Mouse (Mus musculus) left cerebral cortex, postnatal 36 days (tissue): ENCODE measurements at regions not wholly inside any gene's neighbourhood (a gene's known extent, or its start where the extent isn't known, plus 50 kb on each side); places are given as distances from the start of the nearest gene placed in this dataset.

Experiments used
- DNase-seq, 2 experiments: peaks; one replicate each; pipeline ENCODE4 v3.0.0; 2021 to 2022; ENCODE audit warnings: low spot score in 2 of 2, mixed read lengths in 1 of 2
- intact Hi-C: fragments of 180-260 bp; cut with DNase I; formaldehyde crosslinking; loops from one replicate; pipeline ENCODE4 v1.15.1; 2025

DNA sequence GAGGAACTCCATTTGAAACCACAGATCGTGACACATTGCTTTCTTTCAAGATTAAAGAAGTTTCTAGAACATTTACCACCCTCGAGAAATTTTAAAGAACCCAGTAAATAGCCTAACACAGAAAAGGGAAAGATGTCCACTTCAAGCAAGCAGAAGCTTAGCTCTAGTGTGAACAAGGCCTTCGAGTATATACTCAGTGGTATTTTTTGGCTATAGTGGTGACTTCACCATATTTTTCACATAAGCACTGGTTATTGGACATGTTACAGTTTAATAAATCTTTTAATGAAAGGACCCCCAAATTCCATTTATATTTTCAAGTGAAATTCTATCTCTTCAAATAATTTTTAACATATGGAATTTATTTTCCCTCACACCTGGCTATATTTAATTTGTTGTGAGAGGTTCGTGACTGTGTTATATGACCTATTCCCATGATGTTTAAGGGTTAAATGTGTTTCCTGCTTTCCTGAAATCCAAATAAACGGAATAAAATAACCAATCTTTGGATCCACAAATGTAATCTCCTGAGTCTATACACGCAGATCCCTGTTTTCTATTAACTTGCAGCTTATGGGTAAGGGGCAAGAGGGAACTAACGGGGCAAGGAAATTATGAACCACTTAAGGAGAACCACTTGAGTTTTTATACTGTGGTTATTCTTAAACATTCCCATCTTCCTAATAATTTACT lies 60.6 kb upstream of the Tas2r134 start:
- intact Hi-C loops, result no loop called here
- no peak for DNase-seq

DNA sequence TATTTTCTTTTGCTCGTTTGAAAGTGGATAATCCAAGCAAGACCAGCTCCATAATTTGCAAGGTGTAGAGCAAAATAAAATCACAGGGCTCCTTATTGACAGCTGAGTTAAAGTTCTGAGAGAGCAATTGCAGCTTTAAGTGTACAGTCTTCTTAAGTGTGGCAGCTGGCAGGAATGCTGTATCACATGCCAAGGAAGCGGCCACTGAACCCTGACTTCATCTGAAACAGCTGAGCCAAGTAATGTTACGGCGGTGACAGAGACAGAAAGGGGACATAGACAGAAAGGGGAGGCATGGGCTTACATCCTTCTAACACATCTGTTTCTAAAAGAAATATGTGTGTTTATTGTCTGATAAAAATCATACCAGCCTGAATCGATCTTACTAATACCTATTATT lies 63.4 kb upstream of the Tas2r134 start:
- intact Hi-C loops, result no loop called here
- no peak for DNase-seq

GRCm38 (mm10) chr2:51563240-51563639 lies 64.1 kb upstream of the Tas2r134 start:
- intact Hi-C loops, result no loop called here
- no peak for DNase-seq

- DNase-seq, result no peak
- intact Hi-C loops, result no loop called here
Measured at GRCm38 (mm10) chr2:51550863-51551262, 76.4 kb upstream of the Tas2r134 start.

GRCm38 (mm10) chr2:51549125-51549524 lies 78.2 kb upstream of the Tas2r134 start:
- DNase-seq, result no peak
- intact Hi-C loops, result no loop called here

DNA sequence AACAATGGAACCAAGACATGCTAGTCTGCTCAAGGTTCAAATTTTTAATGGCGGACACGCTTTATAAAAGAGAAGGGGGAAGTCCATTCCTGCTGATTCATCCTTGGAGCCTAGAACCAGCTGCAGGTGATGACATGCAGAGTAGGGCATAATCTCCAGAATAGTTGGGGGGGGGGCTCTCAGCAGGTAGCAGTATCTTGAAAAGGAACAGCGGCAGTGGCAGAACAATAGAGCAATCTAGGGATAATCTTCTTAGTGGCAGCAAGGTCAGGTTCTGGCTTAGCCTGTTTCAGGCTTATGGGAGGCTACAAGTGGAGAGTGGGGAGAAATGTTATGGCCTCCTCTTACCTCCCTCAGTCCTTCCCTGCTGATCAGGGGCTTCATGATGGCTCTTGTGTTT lies 81.1 kb upstream of the Tas2r134 start:
- intact Hi-C loops, result no loop called here
- no peak for DNase-seq

DNA sequence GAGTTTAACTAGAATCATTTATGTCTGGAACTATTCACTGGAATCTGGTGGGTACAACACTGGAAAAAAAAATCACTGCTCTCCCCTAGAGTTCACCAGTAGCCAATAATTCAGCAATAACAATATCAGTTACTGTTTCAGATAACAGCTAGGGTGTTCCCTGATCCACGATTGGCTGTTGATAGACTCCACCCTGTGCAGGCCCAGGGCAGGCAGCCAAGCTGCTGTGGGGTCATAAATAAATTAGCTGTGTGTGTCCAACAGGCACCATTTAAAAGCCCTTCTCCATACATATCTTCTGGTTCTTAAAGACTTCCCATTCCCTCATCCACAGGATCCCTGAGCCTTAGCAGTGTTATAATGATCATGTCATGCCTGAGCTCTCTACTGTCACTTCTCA lies 83.4 kb upstream of the Tas2r134 start:
- intact Hi-C loops, result no loop called here
- DNase-seq, result no peak

DNA sequence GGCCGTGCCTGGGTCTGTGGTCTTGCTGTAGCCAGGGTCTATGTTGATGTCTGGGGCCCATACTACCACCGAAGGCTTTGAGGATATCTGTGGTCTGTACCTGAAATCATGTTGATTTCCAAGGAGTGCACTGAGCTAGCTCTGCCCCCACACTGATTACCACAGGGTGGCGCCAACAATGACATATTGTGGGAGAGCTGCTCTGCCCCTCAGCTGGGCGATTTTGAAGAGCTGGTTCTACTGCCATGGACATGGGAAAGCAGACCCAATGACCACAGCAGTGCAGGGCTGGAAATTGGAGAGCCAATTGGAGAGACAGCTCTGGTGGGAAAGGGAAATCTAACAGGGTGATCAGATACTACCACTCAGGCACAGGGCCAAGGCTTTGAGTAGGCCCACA lies 85.0 kb upstream of the Tas2r134 start:
- DNase-seq, result no peak
- intact Hi-C loops, result no loop called here

- DNase-seq, result no peak
- intact Hi-C loops, result no loop called here
Measured at GRCm38 (mm10) chr2:51532709-51533414, 94.4 kb upstream of the Tas2r134 start.

- intact Hi-C loops, result no loop called here
- DNase-seq, result no peak
Measured at GRCm38 (mm10) chr2:51531106-51531839, 96.0 kb upstream of the Tas2r134 start.

DNA sequence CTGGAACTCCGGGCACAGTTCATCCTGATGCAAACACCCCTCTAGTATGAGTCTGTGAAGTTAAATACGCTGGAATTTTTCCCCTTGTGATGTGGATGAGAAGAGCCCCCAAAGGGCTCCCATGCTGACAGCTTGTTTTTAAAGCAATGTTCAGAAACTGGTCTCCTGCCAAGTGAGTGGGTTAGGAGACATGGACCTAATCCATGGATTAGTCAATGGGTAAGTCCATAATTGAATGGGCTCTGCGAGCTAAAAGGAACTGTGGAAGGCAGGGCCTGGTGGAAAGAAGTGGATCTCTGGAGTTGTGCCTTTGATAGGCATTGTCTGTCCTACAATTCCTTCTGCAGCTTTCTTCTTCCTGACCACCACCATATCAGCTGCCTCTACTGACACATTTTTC lies 104.5 kb upstream of the Tas2r134 start:
- intact Hi-C loops, result no loop called here
- no peak for DNase-seq

GRCm38 (mm10) chr2:51509220-51510011 lies 117.9 kb upstream of the Tas2r134 start:
- no peak for DNase-seq
- intact Hi-C loops, result no loop called here

DNA sequence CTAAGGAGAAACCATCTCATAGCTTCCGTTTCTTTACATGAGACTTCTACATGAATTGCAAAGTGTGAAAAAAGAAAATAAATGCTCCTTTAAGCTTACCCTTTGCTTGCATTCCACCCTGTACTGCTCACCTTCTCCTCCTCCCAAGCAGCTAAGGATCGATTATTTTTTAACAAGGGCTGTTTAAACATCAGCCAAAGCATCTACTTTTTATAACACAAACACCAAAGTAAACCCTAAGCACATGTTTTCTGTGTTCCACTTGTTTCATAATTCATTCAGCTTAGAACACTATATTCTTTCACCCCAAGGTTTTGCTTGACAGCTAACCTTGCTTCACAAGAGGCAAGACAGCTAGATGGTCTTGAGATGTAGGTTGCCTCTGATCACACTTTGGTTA lies 129.4 kb upstream of the Tas2r134 start:
- DNase-seq, result no peak
- intact Hi-C loops, result no loop called here

DNA sequence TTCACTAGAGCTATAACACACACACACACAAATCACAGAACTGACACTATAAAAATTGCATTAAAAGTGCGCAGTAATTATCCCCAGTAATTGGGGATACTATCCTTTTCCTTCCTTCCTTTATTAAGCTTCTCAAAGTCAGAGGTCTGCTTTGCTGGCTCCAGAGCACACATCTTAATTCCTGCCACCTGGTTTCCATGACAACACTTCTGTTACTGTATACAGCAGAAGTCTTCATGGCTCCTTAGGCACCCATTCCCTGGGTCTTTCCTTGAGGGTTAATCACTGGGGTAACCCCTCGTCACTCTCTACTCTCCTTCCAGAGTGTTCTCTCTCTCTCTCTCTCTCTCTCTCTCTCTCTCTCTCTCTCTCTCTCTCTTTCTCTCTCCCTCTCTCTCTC lies 153.6 kb upstream of the Tas2r134 start:
- DNase-seq, result no peak
- intact Hi-C loops, result no loop called here

GRCm38 (mm10) chr2:51467027-51467694 lies 160.2 kb upstream of the Tas2r134 start:
- intact Hi-C loops, result no loop called here
- DNase-seq, result no peak

- no peak for DNase-seq
- intact Hi-C loops, result no loop called here
Measured at GRCm38 (mm10) chr2:51466003-51466402, 161.3 kb upstream of the Tas2r134 start.

- no peak for DNase-seq
- intact Hi-C loops, result no loop called here
Measured at GRCm38 (mm10) chr2:51465576-51465975, 161.7 kb upstream of the Tas2r134 start.

- intact Hi-C loops, result no loop called here
- DNase-seq, result no peak
Measured at GRCm38 (mm10) chr2:51464356-51464755, 163.0 kb upstream of the Tas2r134 start.

GRCm38 (mm10) chr2:51460896-51461295 lies 166.4 kb upstream of the Tas2r134 start:
- intact Hi-C loops, result no loop called here
- no peak for DNase-seq

DNA sequence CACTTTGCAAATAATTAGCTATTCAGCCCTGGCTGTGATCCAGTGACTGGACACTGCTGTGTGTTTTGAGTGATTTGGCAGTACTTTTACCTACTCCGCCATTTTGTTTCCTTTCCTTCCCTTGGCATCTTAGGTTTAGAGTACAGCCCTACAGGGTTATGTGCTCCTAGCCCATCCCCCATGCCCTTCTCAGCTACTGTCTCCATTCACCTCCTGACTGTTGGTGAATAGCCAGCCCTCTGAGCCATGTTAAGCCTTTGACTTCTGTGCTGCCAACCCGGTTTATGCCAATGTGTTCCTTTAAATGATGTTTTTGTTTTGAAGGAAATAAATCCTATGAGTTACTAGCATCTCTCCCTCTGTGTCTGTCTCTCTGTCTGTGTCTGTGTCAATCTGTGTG lies 167.8 kb upstream of the Tas2r134 start:
- intact Hi-C loops, result no loop called here
- no peak for DNase-seq
